Mouse (Mus musculus) spleen, adult 10 weeks (tissue): ENCODE results near the gene Igf2bp2. TPM values are rescaled to one million over a fixed set of nuclear protein-coding genes. Genes with fewer than 3 reads are reported as not detected.

Experiments used
- polyA plus RNA-seq: library from polyadenylated mRNA; stranded (reverse); fragments of 350-450 nt; fragmentation: Illumina TruSeq; extraction: RNeasy Lipid Tissue Mini Kit (QIAGEN cat#74804); gene quantifications from one replicate; pipeline ENCODE4 v1.2.3, GENCODE M21; 2015; ENCODE audit warnings: low replicate concordance; ENCODE audit not compliant: insufficient read depth

The Igf2bp2 gene
- 1.3 TPM for polyA plus RNA-seq

GRCm38 (mm10) chr16:22162512-22163455 is at the start of gene Igf2bp2:
TSS of gene Igf2bp2 (minus strand) at chr16:22163299.

GRCm38 (mm10) chr16:22009099-22009584 is 154.0 kb downstream of the Igf2bp2 start, which contains the start of gene Senp2:
TSS of gene Senp2 (plus strand) at chr16:22009484.

Other genes with a start within 250 kb of the Igf2bp2 start
- 5.1 TPM for gene Tmem41a, start 215.7 kb downstream of the Igf2bp2 start, polyA plus RNA-seq
- gene Liph, start 167.6 kb downstream of the Igf2bp2 start, polyA plus RNA-seq, result 0.21 TPM
- gene Senp2, start 153.8 kb downstream of the Igf2bp2 start, polyA plus RNA-seq, result 94.0 TPM
- gene Tra2b, start 102.7 kb upstream of the Igf2bp2 start, polyA plus RNA-seq, result 282 TPM